Mouse (Mus musculus): ENCODE data around the gene Hs3st5. TPM values are rescaled to one million over a fixed set of nuclear protein-coding genes. Genes with fewer than 3 reads are reported as not detected.
"Not testable (repeated sequence)": the region's sequence is repeated elsewhere in the genome, so short reads cannot be mapped to it uniquely, and the experiment has no call there.

The Hs3st5 gene
- polyA plus RNA-seq, 1 experiment: not detected

DNA sequence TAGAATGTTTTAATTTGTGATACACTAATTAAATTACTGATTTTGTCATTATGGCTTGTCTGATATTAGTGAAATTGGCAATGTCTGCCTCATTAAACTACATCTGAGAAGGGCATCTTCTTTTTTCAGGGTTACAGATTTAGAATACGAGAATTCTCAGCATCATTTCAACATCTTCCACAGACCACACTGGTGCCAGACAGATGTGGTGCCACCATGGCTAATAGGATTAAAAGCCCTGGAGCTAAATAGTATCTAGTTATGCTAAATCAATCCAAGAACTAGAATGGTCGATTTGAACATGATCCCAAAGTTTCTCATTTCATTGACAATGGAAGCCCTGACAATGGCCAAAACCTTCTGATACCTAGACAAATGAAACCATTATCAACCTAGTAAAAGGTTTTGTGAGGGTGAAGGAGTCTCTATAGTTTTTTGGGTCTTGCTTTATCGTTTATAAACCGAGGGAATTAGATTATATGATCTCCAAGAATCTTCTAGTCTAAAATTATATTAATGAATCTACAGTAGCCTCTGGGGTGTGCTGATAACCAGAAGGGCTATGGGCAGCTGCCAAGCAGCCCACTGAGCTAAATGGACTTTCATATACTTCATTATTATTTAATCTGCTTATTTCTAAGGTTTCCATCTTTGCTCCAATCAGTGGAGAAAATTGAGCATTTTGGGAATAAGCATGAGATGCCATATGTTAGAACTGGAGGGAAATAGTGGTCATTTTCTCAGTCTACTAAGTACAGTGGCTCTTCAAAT lies 71.9 kb downstream of the Hs3st5 start:
- Histone ChIP-seq H3K27ac (ENCODE audit: control insufficient read depth, insufficient read depth, low read depth, low read length, poor library complexity) (no peak overlapping the region), H3K4me1 (ENCODE audit: control insufficient read depth, insufficient read depth, low read length) (no peaks in the 10 kb centered on the region), H3K4me3 (replicated peaks; ENCODE audit: control insufficient read depth, low read depth, low read length) (no peak overlapping the region)
- 69% methylated on average over 4 of the region's 4 CpGs for WGBS
- TF ChIP-seq CTCF (IDR thresholded peaks at IDR 0.05; ENCODE audit: control insufficient read depth, insufficient read depth, low read length) (no peak), POLR2A (IDR thresholded peaks at IDR 0.05; ENCODE audit: borderline replicate concordance, control insufficient read depth, low read depth, low read length) (no peak)

DNA sequence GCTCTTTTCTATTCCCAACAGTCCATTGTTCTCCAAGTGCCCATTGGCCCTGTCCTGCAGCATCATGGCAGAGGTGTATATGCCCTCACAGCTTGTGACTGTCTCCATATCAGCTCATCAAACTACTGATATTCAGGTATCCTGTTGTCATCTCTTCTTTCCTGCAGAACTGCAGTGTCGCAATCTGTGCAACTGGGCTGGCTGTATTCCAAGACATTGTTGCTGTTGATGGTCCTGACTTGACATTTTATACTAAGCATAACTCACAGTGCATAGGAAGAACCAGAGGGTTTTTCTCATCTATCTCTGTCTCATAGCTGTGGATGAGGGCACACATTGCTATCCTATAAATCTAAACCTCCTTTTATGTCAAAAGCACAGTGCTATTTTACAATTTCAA lies 103.8 kb downstream of the Hs3st5 start:
- Histone ChIP-seq H3K4me1 (ENCODE audit: control insufficient read depth, insufficient read depth, low read length) (no peaks in the 10 kb centered on the region), H3K4me3 (replicated peaks; ENCODE audit: control insufficient read depth, low read depth, low read length) (no peak overlapping the region), H3K27ac (ENCODE audit: control insufficient read depth, insufficient read depth, low read depth, low read length, poor library complexity) (no peak overlapping the region)
- 69% methylated on average over 1 of the region's 1 CpGs for WGBS
- TF ChIP-seq CTCF (IDR thresholded peaks at IDR 0.05; ENCODE audit: control insufficient read depth, insufficient read depth, low read length) (no peak), POLR2A (IDR thresholded peaks at IDR 0.05; ENCODE audit: borderline replicate concordance, control insufficient read depth, low read depth, low read length) (no peak)

DNA sequence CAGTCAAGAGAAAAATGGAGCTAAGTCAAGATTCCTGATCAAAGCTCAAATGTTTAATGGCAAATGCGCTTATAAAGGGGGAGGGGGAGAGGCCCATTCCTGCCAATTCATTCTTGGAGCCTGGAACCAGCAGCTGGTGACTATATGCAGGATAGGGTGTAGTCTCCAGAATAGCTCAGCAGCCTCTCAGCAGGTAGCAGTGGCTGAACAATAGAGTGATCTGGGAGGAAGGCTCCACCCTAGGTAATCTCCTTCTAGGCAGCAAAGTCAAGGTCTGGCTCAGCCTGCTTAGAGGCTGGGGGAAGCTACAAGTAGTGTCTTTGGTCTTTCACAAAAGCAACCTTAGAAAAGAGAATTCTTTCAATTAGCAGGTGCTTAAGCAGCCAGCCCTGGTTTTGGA lies 104.8 kb downstream of the Hs3st5 start:
- not testable (repeated sequence) for H3K4me3 ChIP-seq (replicated peaks; ENCODE audit: control insufficient read depth, low read depth, low read length); H3K27ac ChIP-seq (ENCODE audit: control insufficient read depth, insufficient read depth, low read depth, low read length, poor library complexity); H3K4me1 ChIP-seq (ENCODE audit: control insufficient read depth, insufficient read depth, low read length)
- WGBS: 65% methylated on average over 1 of the region's 1 CpGs

DNA sequence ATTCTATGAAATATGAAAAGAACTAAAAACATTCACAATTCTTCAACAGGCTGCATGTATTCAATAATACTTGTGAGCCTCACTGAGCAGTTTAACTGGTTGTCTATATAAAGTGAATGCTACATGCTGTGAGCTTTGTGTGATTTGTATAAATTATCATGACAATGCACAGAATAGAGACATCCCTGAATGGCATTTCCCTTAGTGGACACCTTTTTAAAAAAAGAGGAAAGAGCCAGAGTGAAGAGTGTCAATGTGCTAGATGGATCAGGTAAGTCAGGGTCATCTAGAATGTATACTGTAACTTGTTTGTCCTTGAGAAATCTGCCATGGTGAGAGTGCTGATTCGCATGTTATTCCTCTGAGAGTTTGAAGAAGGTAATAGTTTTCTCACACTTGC lies 116.4 kb downstream of the Hs3st5 start:
- Histone ChIP-seq H3K4me1 (ENCODE audit: control insufficient read depth, insufficient read depth, low read length) (no peaks in the 10 kb centered on the region), H3K27ac (ENCODE audit: control insufficient read depth, insufficient read depth, low read depth, low read length, poor library complexity) (no peak overlapping the region), H3K4me3 (replicated peaks; ENCODE audit: control insufficient read depth, low read depth, low read length) (no peak overlapping the region)
- 72% methylated on average over 1 of the region's 1 CpGs for WGBS
- TF ChIP-seq CTCF (IDR thresholded peaks at IDR 0.05; ENCODE audit: control insufficient read depth, insufficient read depth, low read length): no peak
- TF ChIP-seq POLR2A (IDR thresholded peaks at IDR 0.05; ENCODE audit: borderline replicate concordance, control insufficient read depth, low read depth, low read length): no peak

DNA sequence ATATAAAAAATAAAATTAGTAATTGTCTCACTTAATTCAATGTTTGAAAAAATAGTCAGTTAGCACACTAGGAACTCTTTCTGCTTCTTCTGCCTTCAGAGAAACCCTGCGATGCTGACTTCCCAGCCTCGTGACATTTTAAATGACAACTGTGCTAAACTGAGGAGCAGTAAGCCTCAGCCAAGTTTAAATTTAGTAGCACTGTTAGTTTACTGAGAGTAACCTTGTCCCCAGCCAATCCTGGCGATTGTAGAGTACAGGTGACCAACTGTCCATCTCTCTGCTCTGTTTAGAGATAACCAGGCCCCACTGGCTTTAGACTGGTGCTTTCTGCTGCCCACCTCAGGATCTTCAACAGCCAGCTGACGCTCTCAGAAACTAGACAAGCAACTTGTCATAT lies 121.3 kb downstream of the Hs3st5 start:
- no peak for TF ChIP-seq POLR2A (IDR thresholded peaks at IDR 0.05; ENCODE audit: borderline replicate concordance, control insufficient read depth, low read depth, low read length)

DNA sequence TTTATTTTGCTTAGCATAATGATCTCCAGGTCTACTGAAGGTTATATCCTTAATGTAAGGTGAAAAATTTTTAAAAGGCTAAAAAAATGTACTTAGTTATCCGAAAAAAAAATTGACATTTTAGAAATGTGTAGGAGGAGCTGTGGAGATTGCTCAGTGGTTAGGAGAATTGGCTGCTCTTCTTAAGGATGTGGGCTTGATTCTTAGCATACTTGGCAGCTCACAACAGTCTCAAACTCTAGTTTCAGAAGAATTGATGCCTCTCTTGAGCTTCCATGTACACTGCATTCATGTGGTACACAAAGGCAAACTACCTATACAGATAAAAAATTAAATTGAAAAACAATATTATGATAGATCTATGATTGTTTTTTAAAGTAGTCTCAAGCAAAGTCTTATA lies 125.1 kb downstream of the Hs3st5 start:
- H3K27ac ChIP-seq (ENCODE audit: control insufficient read depth, insufficient read depth, low read depth, low read length, poor library complexity): no peak overlapping the region
- TF ChIP-seq CTCF (IDR thresholded peaks at IDR 0.05; ENCODE audit: control insufficient read depth, insufficient read depth, low read length): no peak
- TF ChIP-seq POLR2A (IDR thresholded peaks at IDR 0.05; ENCODE audit: borderline replicate concordance, control insufficient read depth, low read depth, low read length): no peak
- no peaks in the 10 kb centered on the region for H3K4me1 ChIP-seq (ENCODE audit: control insufficient read depth, insufficient read depth, low read length)
- no peak overlapping the region for H3K4me3 ChIP-seq (replicated peaks; ENCODE audit: control insufficient read depth, low read depth, low read length)
- 65% methylated on average over 1 of the region's 1 CpGs for WGBS

More for the DNA sequence above, 121.3 kb downstream of the Hs3st5 start:
- no peaks in the 10 kb centered on the region for H3K4me1 ChIP-seq (ENCODE audit: control insufficient read depth, insufficient read depth, low read length)
- no peak overlapping the region for H3K4me3 ChIP-seq (replicated peaks; ENCODE audit: control insufficient read depth, low read depth, low read length)
- no peak overlapping the region for H3K27ac ChIP-seq (ENCODE audit: control insufficient read depth, insufficient read depth, low read depth, low read length, poor library complexity)
- 80% methylated on average over 4 of the region's 4 CpGs for WGBS

DNA sequence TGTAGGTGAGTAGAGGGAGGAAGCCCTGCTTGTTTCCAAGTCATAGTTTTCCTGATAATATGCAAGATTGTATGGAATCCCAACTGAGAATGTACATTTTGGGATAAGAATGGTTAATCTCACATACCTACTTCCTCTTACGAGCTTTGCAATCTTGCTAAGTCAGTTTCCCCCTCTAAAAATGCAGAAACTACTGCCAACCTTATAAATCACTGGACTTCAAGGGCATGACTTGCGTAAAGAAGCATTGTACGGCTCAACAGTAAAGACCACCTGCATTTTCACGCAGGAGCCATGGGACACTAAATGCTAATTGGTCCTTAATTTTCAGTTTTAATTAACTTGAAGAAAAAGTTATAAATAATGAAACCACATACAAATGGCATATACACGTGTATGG lies 144.0 kb downstream of the Hs3st5 start:
- no peak overlapping the region for H3K4me3 ChIP-seq (replicated peaks; ENCODE audit: control insufficient read depth, low read depth, low read length)
- TF ChIP-seq POLR2A (IDR thresholded peaks at IDR 0.05; ENCODE audit: borderline replicate concordance, control insufficient read depth, low read depth, low read length): no peak
- no peak for TF ChIP-seq CTCF (IDR thresholded peaks at IDR 0.05; ENCODE audit: control insufficient read depth, insufficient read depth, low read length)
- WGBS: 8% methylated on average over 5 of the region's 5 CpGs
- H3K27ac ChIP-seq (ENCODE audit: control insufficient read depth, insufficient read depth, low read depth, low read length, poor library complexity): no peak overlapping the region
- H3K4me1 ChIP-seq (ENCODE audit: control insufficient read depth, insufficient read depth, low read length): no peaks in the 10 kb centered on the region

DNA sequence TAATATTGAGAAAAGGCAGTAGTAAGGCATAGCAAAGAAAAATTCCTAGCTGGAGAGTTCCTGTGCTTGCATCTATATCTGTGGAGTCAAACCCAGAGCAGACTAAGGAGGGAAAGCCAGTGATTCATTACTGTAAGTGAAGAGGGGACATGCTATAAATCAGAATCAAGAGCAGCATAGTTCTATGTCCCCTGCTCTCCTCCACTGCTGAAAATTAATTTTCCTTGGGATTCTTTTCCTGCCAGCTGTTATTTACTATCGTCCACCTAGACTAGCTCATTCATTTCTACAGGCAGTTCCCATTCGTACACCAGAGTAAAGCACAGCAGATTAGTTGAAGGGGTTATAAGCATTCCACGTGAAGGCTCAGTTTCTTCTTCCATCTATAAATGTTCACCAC lies 207.4 kb downstream of the Hs3st5 start:
- WGBS: 75% methylated on average over 3 of the region's 3 CpGs
- TF ChIP-seq CTCF (IDR thresholded peaks at IDR 0.05; ENCODE audit: control insufficient read depth, insufficient read depth, low read length): no peak
- no peak for TF ChIP-seq POLR2A (IDR thresholded peaks at IDR 0.05; ENCODE audit: borderline replicate concordance, control insufficient read depth, low read depth, low read length)
- no peak overlapping the region for H3K27ac ChIP-seq (ENCODE audit: control insufficient read depth, insufficient read depth, low read depth, low read length, poor library complexity)
- H3K4me1 ChIP-seq (ENCODE audit: control insufficient read depth, insufficient read depth, low read length): no peaks in the 10 kb centered on the region
- no peak overlapping the region for H3K4me3 ChIP-seq (replicated peaks; ENCODE audit: control insufficient read depth, low read depth, low read length)

DNA sequence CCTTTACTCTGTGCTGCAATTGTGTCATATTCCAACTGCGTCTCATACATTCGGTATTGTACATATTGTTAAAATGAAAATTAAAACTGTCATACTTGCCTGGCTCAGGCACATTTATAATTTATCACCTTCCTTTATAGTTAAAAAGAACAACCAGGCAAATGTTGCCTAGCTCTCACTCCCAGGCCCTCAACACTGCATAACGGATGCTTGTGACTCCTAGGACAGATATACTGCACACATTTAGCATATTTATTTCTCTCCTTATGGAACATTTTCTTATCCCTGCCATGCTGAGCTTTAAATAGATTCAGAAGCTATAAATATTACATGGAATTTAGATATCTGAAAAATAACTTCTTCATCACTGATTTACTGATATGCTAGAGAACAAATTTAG lies 219.6 kb downstream of the Hs3st5 start:
- Histone ChIP-seq H3K4me3 (replicated peaks; ENCODE audit: control insufficient read depth, low read depth, low read length) (no peak overlapping the region), H3K4me1 (ENCODE audit: control insufficient read depth, insufficient read depth, low read length) (no peaks in the 10 kb centered on the region), H3K27ac (ENCODE audit: control insufficient read depth, insufficient read depth, low read depth, low read length, poor library complexity) (no peak overlapping the region)
- 79% methylated on average over 3 of the region's 3 CpGs for WGBS
- no peak for TF ChIP-seq POLR2A (IDR thresholded peaks at IDR 0.05; ENCODE audit: borderline replicate concordance, control insufficient read depth, low read depth, low read length)
- TF ChIP-seq CTCF (IDR thresholded peaks at IDR 0.05; ENCODE audit: control insufficient read depth, insufficient read depth, low read length): no peak

Measured in bone marrow, adult 2 months (tissue).